Mouse (Mus musculus): ENCODE measurements at regions not wholly inside any gene's neighbourhood (a gene's known extent, or its start where the extent isn't known, plus 50 kb on each side); places are given as distances from the start of the nearest gene placed in this dataset.
"Not testable (repeated sequence)": the region's sequence is repeated elsewhere in the genome, so short reads cannot be mapped to it uniquely, and the experiment has no call there.

DNA sequence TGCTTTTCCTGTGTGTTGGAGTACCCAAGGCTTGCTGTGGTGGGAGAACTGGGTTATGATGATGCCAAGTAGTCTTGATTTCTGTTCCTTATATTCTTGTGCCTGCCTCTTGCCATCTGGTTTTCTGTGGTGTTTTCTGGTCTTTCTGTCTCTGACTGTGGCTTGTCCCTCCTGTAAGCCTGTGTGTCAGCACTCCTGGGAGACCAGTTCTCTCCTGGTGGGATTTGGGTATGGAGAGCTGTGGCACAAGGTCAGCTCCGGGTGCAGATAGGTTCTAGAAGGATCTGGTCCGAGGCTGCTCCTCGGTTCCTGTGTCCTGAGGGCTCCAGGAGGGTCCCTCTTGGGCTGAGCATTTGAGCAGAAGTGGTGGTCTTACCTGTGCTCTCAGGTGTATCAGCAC, 155.4 kb upstream of the Tacstd2 start:
- TF ChIP-seq NELFE (IDR thresholded peaks at IDR 0.05; ENCODE audit: low read depth, low read length); MAX (IDR thresholded peaks at IDR 0.05; ENCODE audit: low read length); USF2 (conservative IDR thresholded peaks at IDR 0.05; ENCODE audit: low read depth, low read length); E2F4 (IDR thresholded peaks at IDR 0.05; ENCODE audit: insufficient replicate concordance, low read depth, low read length); JUND (conservative IDR thresholded peaks at IDR 0.05; ENCODE audit: low read depth, low read length); CTCF (conservative IDR thresholded peaks at IDR 0.05 in 1 of 2, IDR thresholded peaks at IDR 0.05 in 1 of 2; ENCODE audit: low read depth in 2 of 2, low read length in 2 of 2); RCOR1 (conservative IDR thresholded peaks at IDR 0.05; ENCODE audit: low read depth, low read length): not testable (repeated sequence)

Data from CH12.LX (cell line).